Mouse (Mus musculus) midbrain, embryonic 11.5 days (tissue): ENCODE data around the gene Jarid2. TPM values are rescaled to one million over a fixed set of nuclear protein-coding genes. Genes with fewer than 3 reads are reported as not detected.

Source experiments
- ATAC-seq: fragments of 200-750 bp; cut with Nextera tagmentation; 2 replicates; pipeline ENCODE4 v1.8.0; 2017; ENCODE audit warnings: moderate TSS enrichment, moderate library complexity; ENCODE audit not compliant: low FRiP score
- DNase-seq: peaks from one replicate; pipeline ENCODE4 v3.0.0; 2015; ENCODE audit warnings: low spot score; ENCODE audit errors: missing footprints
- H3K27ac ChIP-seq: fragments of 300-500 bp; sonication (generic); 2 replicates; pipeline ENCODE4 v1.5.1; 2014; ENCODE audit warnings: low read depth, low read length
- H3K27me3 ChIP-seq: fragments of 300-500 bp; sonication (generic); 2 replicates; pipeline ENCODE4 v1.6.1; 2014; ENCODE audit warnings: mild to moderate bottlenecking, low read length, moderate library complexity, mixed read lengths; ENCODE audit not compliant: control insufficient read depth, insufficient read depth
- H3K36me3 ChIP-seq: fragments of 300-500 bp; sonication (generic); 2 replicates; pipeline ENCODE4 v1.6.1; 2014; ENCODE audit warnings: mild to moderate bottlenecking, low read length, moderate library complexity, mixed read lengths; ENCODE audit not compliant: control insufficient read depth, insufficient read depth
- H3K4me1 ChIP-seq: fragments of 300-500 bp; sonication (generic); 2 replicates; pipeline ENCODE4 v1.6.1; 2014; ENCODE audit warnings: low read length; ENCODE audit not compliant: control insufficient read depth, insufficient read depth
- H3K4me2 ChIP-seq: fragments of 300-500 bp; sonication (generic); 2 replicates; pipeline ENCODE4 v1.6.1; 2014; ENCODE audit warnings: mild to moderate bottlenecking, moderate library complexity
- H3K4me3 ChIP-seq: fragments of 300-500 bp; sonication (generic); 2 replicates; pipeline ENCODE4 v1.5.1; 2014; ENCODE audit warnings: low read depth, low read length
- H3K9ac ChIP-seq: fragments of 300-500 bp; sonication (generic); 2 replicates; pipeline ENCODE4 v1.6.1; 2014; ENCODE audit warnings: low read length
- H3K9me3 ChIP-seq: fragments of 300-500 bp; sonication (generic); 2 replicates; pipeline ENCODE4 v1.6.1; 2016; ENCODE audit warnings: low read length; ENCODE audit not compliant: control insufficient read depth
- WGBS: fragments of 180-500 bp; shearing (Covaris S2); extraction: QIAGEN DNeasy Blood & Tissue Kit; methylation state at CpG from one replicate; pipeline ENCODE4 v1.1.7; 2014; 5-methylcytosine and 5-hydroxymethylcytosine counted together
- polyA plus RNA-seq: library from polyadenylated mRNA; unstranded; fragments of >200 nt; fragmentation: Nextera tagmentation; extraction: Ambion mirVana; gene quantifications from 2 replicates; pipeline ENCODE4 v1.2.1, GENCODE M21; 2014

Gene Jarid2
- polyA plus RNA-seq, 1 experiment from 2014 or later, result 37.4 TPM

GRCm38 (mm10) chr13:44760761-44761160 is 31.5 kb downstream of the Jarid2 start:
- H3K9ac ChIP-seq, result no peak overlapping the region
- DNase-seq (no peak), ATAC-seq (no peak)
- H3K27ac ChIP-seq, result no peak overlapping the region
- H3K36me3 ChIP-seq, result no peaks in the 10 kb centered on the region
- no peaks in the 10 kb centered on the region for H3K9me3 ChIP-seq
- H3K4me3 ChIP-seq, result no peak overlapping the region
- peaks cover 8% of the 10 kb centered on the region for H3K4me1 ChIP-seq
- no peaks in the 10 kb centered on the region for H3K27me3 ChIP-seq
- H3K4me2 ChIP-seq, result no peak overlapping the region
- WGBS, result 86% methylated on average over 1 of the region's 1 CpGs

GRCm38 (mm10) chr13:44763068-44763467 is 33.8 kb downstream of the Jarid2 start:
- H3K27me3 ChIP-seq, result no peaks in the 10 kb centered on the region
- no peak overlapping the region for H3K4me2 ChIP-seq
- H3K27ac ChIP-seq, result no peak overlapping the region
- no peaks in the 10 kb centered on the region; the same call in 1 of the 2 replicates for H3K4me1 ChIP-seq
- no peak overlapping the region for H3K9ac ChIP-seq
- no peak overlapping the region for H3K4me3 ChIP-seq
- ATAC-seq (no peak), DNase-seq (no peak)
- no peaks in the 10 kb centered on the region for H3K36me3 ChIP-seq
- H3K9me3 ChIP-seq, result no peaks in the 10 kb centered on the region
- WGBS, result 79% methylated on average over 3 of the region's 3 CpGs

DNA sequence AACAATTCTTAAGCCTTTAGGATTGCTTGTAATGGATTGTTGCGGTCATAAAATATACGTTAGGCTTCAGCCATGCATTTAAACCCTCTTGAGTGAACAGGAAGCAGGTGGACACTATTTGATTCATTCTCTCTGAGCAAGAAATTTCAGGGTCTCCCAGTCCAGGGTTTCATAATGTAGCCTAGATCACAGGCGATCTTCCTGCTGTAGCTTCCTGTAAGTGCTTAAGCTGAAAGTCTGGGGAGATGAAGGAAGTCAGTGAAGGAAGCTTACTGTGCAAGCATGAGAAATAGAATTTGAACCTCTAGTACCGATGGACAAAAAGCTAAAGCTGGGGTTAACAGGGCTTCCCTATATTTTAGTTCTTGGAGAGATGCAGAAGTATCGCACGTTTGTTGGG is 38.5 kb downstream of the Jarid2 start:
- H3K4me3 ChIP-seq, result no peak overlapping the region
- 83% methylated on average over 6 of the region's 6 CpGs for WGBS

DNA sequence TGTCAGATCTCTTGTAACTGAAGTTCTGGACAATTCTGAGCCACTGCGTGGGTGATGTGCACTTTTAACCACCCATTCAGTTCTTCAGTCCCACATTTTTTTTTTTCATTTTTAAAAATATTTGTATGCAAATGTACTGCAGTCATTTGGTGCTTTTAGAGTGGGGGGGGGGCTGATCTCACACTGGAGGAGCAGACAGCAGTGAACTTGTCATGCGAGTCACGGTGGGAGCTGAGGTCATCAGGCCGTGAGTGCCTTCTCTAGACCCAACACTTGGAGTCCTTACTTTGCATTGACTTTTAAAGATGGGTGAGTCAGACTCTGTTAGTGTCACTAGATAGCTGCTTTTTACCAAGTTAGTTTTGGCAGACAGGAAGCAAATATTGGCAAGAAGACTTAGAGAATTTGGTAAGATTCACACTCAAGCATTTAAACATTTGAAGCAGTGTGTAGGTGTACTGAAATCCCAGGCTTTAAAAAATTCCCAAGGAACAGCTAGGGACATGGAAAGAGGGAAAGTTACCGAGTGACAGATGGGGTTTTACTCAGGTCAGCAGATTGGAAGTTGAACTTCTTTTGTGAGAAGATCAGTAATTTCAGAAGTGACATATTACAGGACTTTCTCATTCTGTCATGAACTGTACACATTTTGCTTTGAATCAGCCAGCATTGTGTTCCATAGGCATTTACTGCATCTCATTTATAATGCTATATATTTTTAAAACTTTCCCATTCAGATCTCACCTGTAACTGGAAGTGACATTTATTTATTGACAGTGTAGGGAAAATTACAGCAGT is 41.7 kb downstream of the Jarid2 start:
- DNase-seq (no peak), ATAC-seq (no peak)
- Histone ChIP-seq H3K4me2 (no peak overlapping the region), H3K9me3 (no peaks in the 10 kb centered on the region), H3K27ac (no peak overlapping the region), H3K4me3 (no peak overlapping the region), H3K4me1 (peaks cover 2% of the 10 kb centered on the region; the same call in 1 of the 2 replicates), H3K36me3 (no peaks in the 10 kb centered on the region), H3K9ac (no peak overlapping the region), H3K27me3 (no peaks in the 10 kb centered on the region)
- WGBS, result 71% methylated on average over 5 of the region's 5 CpGs

More for the DNA sequence above, 38.5 kb downstream of the Jarid2 start:
- Histone ChIP-seq H3K36me3 (no peaks in the 10 kb centered on the region), H3K9me3 (no peaks in the 10 kb centered on the region), H3K4me1 (peaks cover 2% of the 10 kb centered on the region; the same call in 1 of the 2 replicates), H3K4me2 (no peak overlapping the region), H3K27me3 (no peaks in the 10 kb centered on the region), H3K27ac (no peak overlapping the region), H3K9ac (no peak overlapping the region)
- no peak for DNase-seq
- ATAC-seq, result no peak

- no peak overlapping the region for H3K4me2 ChIP-seq
- no peaks in the 10 kb centered on the region for H3K36me3 ChIP-seq
- H3K27me3 ChIP-seq, result no peaks in the 10 kb centered on the region
- H3K4me3 ChIP-seq, result no peak overlapping the region
- 95% methylated on average over 3 of the region's 3 CpGs for WGBS
- no peak overlapping the region for H3K9ac ChIP-seq
- no peaks in the 10 kb centered on the region for H3K9me3 ChIP-seq
- ATAC-seq (no peak), DNase-seq (no peak)
- H3K27ac ChIP-seq, result no peak overlapping the region
- peaks cover 2% of the 10 kb centered on the region; the same call in 1 of the 2 replicates for H3K4me1 ChIP-seq
These were observed 43.5 kb downstream of the Jarid2 start for GRCm38 (mm10) chr13:44772816-44773215.

GRCm38 (mm10) chr13:44774351-44774750 is 45.1 kb downstream of the Jarid2 start:
- no peaks in the 10 kb centered on the region for H3K27me3 ChIP-seq
- no peak for DNase-seq
- H3K9ac ChIP-seq, result no peak overlapping the region
- no peaks in the 10 kb centered on the region for H3K9me3 ChIP-seq
- ATAC-seq, result no peak
- no peak overlapping the region for H3K27ac ChIP-seq
- WGBS, result 89% methylated on average over 4 of the region's 4 CpGs
- H3K4me1 ChIP-seq, result peaks cover 2% of the 10 kb centered on the region; the same call in 1 of the 2 replicates
- H3K36me3 ChIP-seq, result no peaks in the 10 kb centered on the region
- H3K4me3 ChIP-seq, result no peak overlapping the region
- no peak overlapping the region for H3K4me2 ChIP-seq

DNA sequence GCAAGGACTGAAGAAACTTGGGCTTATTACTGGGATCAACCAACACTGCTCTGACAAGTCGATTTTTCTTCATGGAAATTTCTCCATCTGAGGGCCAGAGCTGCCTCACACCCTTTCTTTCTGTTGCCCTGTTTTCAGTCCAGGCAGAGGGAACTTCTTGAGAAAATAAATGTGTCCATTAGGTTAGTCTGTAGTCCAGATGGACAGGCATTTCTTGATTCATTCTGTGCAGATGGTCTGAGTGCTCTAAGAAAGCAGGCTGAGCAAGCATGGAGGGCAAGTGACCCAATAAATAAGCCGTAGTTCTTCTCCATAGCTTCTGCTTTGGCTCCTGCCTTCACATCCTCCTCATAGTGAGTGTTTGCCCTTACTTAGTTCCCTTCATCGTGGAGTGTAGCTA is 46.1 kb downstream of the Jarid2 start:
- H3K27me3 ChIP-seq, result no peaks in the 10 kb centered on the region
- no peaks in the 10 kb centered on the region for H3K9me3 ChIP-seq
- H3K4me3 ChIP-seq, result no peak overlapping the region
- ATAC-seq (no peak), DNase-seq (no peak)
- H3K4me1 ChIP-seq, result no peaks in the 10 kb centered on the region
- 88% methylated on average over 3 of the region's 3 CpGs for WGBS
- H3K27ac ChIP-seq, result no peak overlapping the region
- no peak overlapping the region for H3K9ac ChIP-seq
- H3K4me2 ChIP-seq, result no peak overlapping the region
- no peaks in the 10 kb centered on the region for H3K36me3 ChIP-seq

GRCm38 (mm10) chr13:44780506-44780905 is 51.2 kb downstream of the Jarid2 start:
- no peak overlapping the region for H3K4me2 ChIP-seq
- H3K36me3 ChIP-seq, result no peaks in the 10 kb centered on the region
- no peak overlapping the region for H3K27ac ChIP-seq
- H3K4me3 ChIP-seq, result no peak overlapping the region
- ATAC-seq, result no peak
- no peak for DNase-seq
- H3K9me3 ChIP-seq, result no peaks in the 10 kb centered on the region
- no peaks in the 10 kb centered on the region for H3K27me3 ChIP-seq
- WGBS, result 57% methylated on average over 1 of the region's 1 CpGs
- no peaks in the 10 kb centered on the region for H3K4me1 ChIP-seq
- H3K9ac ChIP-seq, result no peak overlapping the region

- Histone ChIP-seq H3K36me3 (no peaks in the 10 kb centered on the region), H3K4me2 (no peak overlapping the region), H3K4me3 (no peak overlapping the region), H3K9ac (no peak overlapping the region), H3K4me1 (peaks cover 5% of the 10 kb centered on the region; the same call in 1 of the 2 replicates), H3K27me3 (no peaks in the 10 kb centered on the region), H3K27ac (no peak overlapping the region), H3K9me3 (no peaks in the 10 kb centered on the region)
- ATAC-seq (no peak), DNase-seq (no peak)
- 78% methylated on average over 2 of the region's 2 CpGs for WGBS
These were observed 51.9 kb downstream of the Jarid2 start for GRCm38 (mm10) chr13:44781126-44781525.
